8 mouse cellular contexts compared by ENCODE assay signal in genomic region chr6:57580881-57581548, GRCm38 (mm10). TPM values are rescaled to one million over a fixed set of nuclear protein-coding genes. Genes with fewer than 3 reads are reported as not detected.
DNase-seq lines count a peak whose midpoint lies in the region; ATAC-seq lines count a peak whose summit lies in the region.

Gene Herc6 (plus strand): TSS chr6:57581000.

- no peaks in the 10 kb centered on the region for H3K27me3 ChIP-seq in hindbrain, embryonic 10.5 days (ENCODE audit: insufficient read depth, poor library complexity, severe bottlenecking)

- H3K4me1 ChIP-seq in hindbrain, embryonic 10.5 days (replicated peaks) = peaks cover 9% of the 10 kb centered on the region

- peak; percentile 84 for DNase-seq in Muller cell, postnatal 12 days (ENCODE audit: inconsistent ontology term)
- peak; percentile 9 for DNase-seq in cerebellum, adult 9-10 months
- DNase-seq in hindbrain, embryonic 10.5 days (ENCODE audit: low spot score) = peak; percentile 52
- peak; percentile 19 to 28 for DNase-seq in layer of hippocampus, postnatal 14 days (ENCODE audit: low spot score in 2 of 2)
- DNase-seq in lung, postnatal 14 days = peak; percentile 75
- DNase-seq in ovary, postnatal 36 days (ENCODE audit: low spot score) = peak; percentile 71
- peak; percentile 73 to 77 for DNase-seq in thymus, postnatal 36 days

- no peaks in the 10 kb centered on the region for H3K36me3 ChIP-seq in hindbrain, embryonic 10.5 days

- H3K4me3 ChIP-seq in hindbrain, embryonic 10.5 days = peak within 1 kb of the TSS; percentile 59

- 3% methylated on average over 16 of the region's 16 CpGs for WGBS in hindbrain, embryonic 10.5 days

- ATAC-seq in frontal cortex, adult (ENCODE audit: low TSS enrichment) = peak; percentile 98

- H3K27ac ChIP-seq in hindbrain, embryonic 10.5 days = peak within 1 kb of the TSS; percentile 81

- H3K9me3 ChIP-seq in hindbrain, embryonic 10.5 days = no peaks in the 10 kb centered on the region

RNA-seq across cellular contexts. Expression of gene Herc6, which starts in this region (rescaled TPM):
- polyA plus RNA-seq in hindbrain, embryonic 10.5 days (2016; fragmentation: Nextera tagmentation; extraction: Ambion mirVana) = 2.0 and 2.4 TPM in 2 replicates
- total RNA-seq in layer of hippocampus, postnatal 14 days (2021) = 1 to 10 TPM; 2.6 to 2.8 TPM

Comparison
In these comparisons a context has a peak if more than half of its experiments do, and no peak if none do; other contexts are left out.
1. Peak in every context shown above with its lines: DNase-seq, ATAC-seq, H3K4me3 ChIP-seq and H3K27ac ChIP-seq.
2. DNase-seq: peak in every context shown above with its lines; median percentile 84 in Muller cell, postnatal 12 days; 75 in lung, postnatal 14 days; 75 in thymus, postnatal 36 days; 71 in ovary, postnatal 36 days; 52 in hindbrain, embryonic 10.5 days; 24 in layer of hippocampus, postnatal 14 days; 9 in cerebellum, adult 9-10 months.